Mouse (Mus musculus) spleen, adult 2 months (tissue): ENCODE data around the gene Rnf167.

Experiments
- CTCF ChIP-seq: fragments of 200-500 bp; IDR thresholded peaks from 2 replicates; pipeline ENCODE4 v1.5.1; 2011; ENCODE audit warnings: mild to moderate bottlenecking, inconsistent platforms; ENCODE audit not compliant: insufficient read depth, insufficient read length, insufficient replicate concordance; ENCODE audit errors: extremely low read depth
- POLR2A ChIP-seq: fragments of 200-500 bp; IDR thresholded peaks from 2 replicates; pipeline ENCODE4 v1.6.1; 2011; ENCODE audit warnings: low read depth, low read length, inconsistent platforms

DNA sequence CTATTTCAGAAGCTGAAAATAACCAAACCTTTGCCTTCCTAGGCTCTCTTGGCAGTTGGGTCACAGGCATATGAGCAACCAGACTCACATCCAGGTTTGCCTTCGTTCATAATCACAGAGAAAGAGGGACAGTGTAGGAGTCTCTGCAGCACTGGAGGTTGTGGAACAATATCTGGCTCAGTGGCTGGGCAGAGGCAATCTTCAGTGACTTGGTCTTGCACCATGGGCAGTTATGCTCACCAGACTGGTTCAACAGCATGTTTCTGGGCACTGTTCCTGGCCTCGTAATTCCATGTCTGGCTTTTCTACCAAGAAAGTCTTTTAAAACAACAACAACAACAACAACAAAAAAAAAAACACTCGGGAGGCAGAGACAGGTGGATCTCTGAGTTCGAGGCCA lies 11.4 kb upstream of the Rnf167 start:
- TF ChIP-seq POLR2A (no peak), CTCF (no peak)
